Mouse (Mus musculus): ENCODE results near the gene Tbata.

DNA sequence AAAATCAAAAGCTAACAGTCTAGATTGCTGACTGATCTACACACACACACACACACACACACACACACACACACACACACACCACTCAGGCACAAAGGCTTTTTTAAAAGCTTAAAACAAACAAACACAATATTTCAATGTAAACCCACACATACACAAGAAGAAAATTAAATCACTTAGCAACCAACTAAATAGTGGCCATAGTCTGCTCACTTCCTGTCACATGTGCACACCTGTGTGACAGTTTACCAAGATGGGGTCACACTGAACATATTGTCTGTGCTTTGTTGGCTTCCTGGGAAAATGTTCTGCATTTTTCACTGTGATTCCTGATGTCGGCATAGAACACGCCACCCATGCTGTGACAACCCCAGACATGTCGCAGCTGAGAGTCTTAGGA, 60.0 kb downstream of the Tbata start:
- TF ChIP-seq POLR2A (IDR thresholded peaks at IDR 0.05; ENCODE audit: low read depth, low read length) (no peak), CTCF (conservative IDR thresholded peaks at IDR 0.05; ENCODE audit: insufficient read depth, insufficient read length, low read depth, low read length) (no peak)
